Mouse (Mus musculus): ENCODE data around the gene Ralb.

Gene Ralb

GRCm38 (mm10) chr1:119523369-119523768 lies 18.8 kb upstream of the Ralb start:
- no peak for DNase-seq

GRCm38 (mm10) chr1:119522726-119523125 lies 18.1 kb upstream of the Ralb start:
- peak; percentile 91 for DNase-seq

- DNase-seq: peak; percentile 38
These were observed 17.1 kb upstream of the Ralb start for GRCm38 (mm10) chr1:119521681-119522080.

- DNase-seq: no peak
These were observed 16.4 kb upstream of the Ralb start for GRCm38 (mm10) chr1:119521029-119521428.

GRCm38 (mm10) chr1:119519286-119519685 lies 14.7 kb upstream of the Ralb start:
- DNase-seq: no peak

GRCm38 (mm10) chr1:119518786-119519185 lies 14.2 kb upstream of the Ralb start:
- no peak for DNase-seq

- peak; percentile 59 for DNase-seq
These were observed 13.5 kb upstream of the Ralb start for GRCm38 (mm10) chr1:119518060-119518459.

GRCm38 (mm10) chr1:119510857-119511256 lies 6.3 kb upstream of the Ralb start:
- no peak for DNase-seq

GRCm38 (mm10) chr1:119510409-119510808 lies 5.8 kb upstream of the Ralb start:
- no peak for DNase-seq

GRCm38 (mm10) chr1:119509474-119509873 lies 4.9 kb upstream of the Ralb start:
- DNase-seq: no peak

GRCm38 (mm10) chr1:119508548-119508947 lies 4.0 kb upstream of the Ralb start:
- peak; percentile 65 for DNase-seq

GRCm38 (mm10) chr1:119505951-119506350 lies 1.4 kb upstream of the Ralb start:
- DNase-seq: no peak

- no peak for DNase-seq
These were observed 786 bp downstream of the Ralb start for GRCm38 (mm10) chr1:119503808-119504207.

- DNase-seq: no peak
These were observed 1.4 kb downstream of the Ralb start for GRCm38 (mm10) chr1:119503181-119503580.

- DNase-seq: no peak
These were observed 1.9 kb downstream of the Ralb start for GRCm38 (mm10) chr1:119502729-119503128.

- no peak for DNase-seq
These were observed 2.7 kb downstream of the Ralb start for GRCm38 (mm10) chr1:119501881-119502280.

GRCm38 (mm10) chr1:119499456-119499855 lies 5.1 kb downstream of the Ralb start:
- DNase-seq: no peak

- peak; percentile 39 for DNase-seq
These were observed 5.9 kb downstream of the Ralb start for GRCm38 (mm10) chr1:119498536-119499231.

- DNase-seq: no peak
These were observed 7.1 kb downstream of the Ralb start for GRCm38 (mm10) chr1:119497346-119498004.

- peak; percentile 60 for DNase-seq
These were observed 9.2 kb downstream of the Ralb start for GRCm38 (mm10) chr1:119495396-119495775.

GRCm38 (mm10) chr1:119494712-119495395 lies 9.7 kb downstream of the Ralb start:
- DNase-seq: no peak

GRCm38 (mm10) chr1:119494024-119494711 lies 10.4 kb downstream of the Ralb start:
- no peak for DNase-seq

GRCm38 (mm10) chr1:119492505-119492904 lies 12.1 kb downstream of the Ralb start:
- DNase-seq: no peak

Data from kidney, adult 11 months (tissue).